Mouse (Mus musculus): ENCODE data around the gene Rasal2. TPM values are rescaled to one million over a fixed set of nuclear protein-coding genes. Genes with fewer than 3 reads are reported as not detected.

Rasal2 gene
- total and polyA plus RNA-seq, 3 experiments = 1.5 to 2.6 (median 1.7) TPM

- Histone ChIP-seq H3K4me2 (ENCODE audit: insufficient read depth, low read depth, poor library complexity, severe bottlenecking) (no peak overlapping the region), H3K27me3 (replicated peaks) (no peaks in the 10 kb centered on the region), H3K9ac (ENCODE audit: insufficient read depth, low read depth) (no peak overlapping the region), H3K4me3 (replicated peaks in 1 of 3; ENCODE audit: low read depth in 2 of 3, low read length in 2 of 3, poor library complexity in 1 of 3) (no peak overlapping the region), H3K9me3 (replicated peaks; ENCODE audit: low read length) (no peaks in the 10 kb centered on the region), H3K4me1 (ENCODE audit: control insufficient read depth in 1 of 2, insufficient read depth in 2 of 2) (peaks cover 0 to 3% of the 10 kb centered on the region in 2 experiments; a peak in 2 of 4 replicates), H3K27ac (ENCODE audit: insufficient read depth, low read depth) (no peak overlapping the region), H3K79me2 (replicated peaks; ENCODE audit: control insufficient read depth, extremely low read depth, insufficient read depth, poor library complexity, severe bottlenecking) (no peaks in the 10 kb centered on the region), H3K36me3 (replicated peaks in 1 of 2; ENCODE audit: control insufficient read depth in 1 of 2, insufficient read depth in 1 of 2, low read length in 1 of 2) (no peaks in the 10 kb centered on the region)
- TF ChIP-seq ZC3H11A (IDR thresholded peaks at IDR 0.05; ENCODE audit: low read depth, low read length) (no peak), CHD1 (IDR thresholded peaks at IDR 0.05; ENCODE audit: low read depth, low read length) (no peak), POLR2AphosphoS2 (IDR thresholded peaks at IDR 0.05; ENCODE audit: low read depth, low read length) (no peak), SMC3 (IDR thresholded peaks at IDR 0.05; ENCODE audit: low read depth, low read length) (no peak), MAX (IDR thresholded peaks at IDR 0.05; ENCODE audit: low read length) (no peak), UBTF (IDR thresholded peaks at IDR 0.05; ENCODE audit: low read depth, low read length) (no peak), MEF2A (IDR thresholded peaks at IDR 0.05; ENCODE audit: borderline replicate concordance, low read depth, low read length) (no peak), USF1 (IDR thresholded peaks at IDR 0.05; ENCODE audit: low read depth, low read length) (no peak), TCF12 (IDR thresholded peaks at IDR 0.05; ENCODE audit: low read depth, low read length) (no peak), CTCF (conservative IDR thresholded peaks at IDR 0.05 in 1 of 2, IDR thresholded peaks at IDR 0.05 in 1 of 2; ENCODE audit: low read depth in 2 of 2, low read length in 2 of 2) (no peak), CHD2 (IDR thresholded peaks at IDR 0.05; ENCODE audit: low read length) (no peak), KAT2A (IDR thresholded peaks at IDR 0.05; ENCODE audit: insufficient replicate concordance, low read length) (no peak), E2F4 (IDR thresholded peaks at IDR 0.05; ENCODE audit: insufficient replicate concordance, low read depth, low read length) (no peak), SIN3A (IDR thresholded peaks at IDR 0.05; ENCODE audit: low read length) (no peak), ELF1 (IDR thresholded peaks at IDR 0.05; ENCODE audit: low read depth, low read length) (no peak), HCFC1 (IDR thresholded peaks at IDR 0.05; ENCODE audit: low read depth, low read length) (no peak), ETS1 (conservative IDR thresholded peaks at IDR 0.05; ENCODE audit: low read depth, low read length) (no peak), IRF4 (IDR thresholded peaks at IDR 0.05; ENCODE audit: low read depth, low read length) (no peak)
- dilution Hi-C loops (cut with MboI; ENCODE audit: extremely low pct_ligation_motif_present, extremely low pct_unique_long_range_greater_than_20kb, low sequenced_read_pairs) = no loop called here
- in situ Hi-C loops (cut with MboI; ENCODE audit: low pct_ligation_motif_present, low pct_unique_long_range_greater_than_20kb, low sequenced_read_pairs) = no loop called here
- no peak for DNase-seq (ENCODE audit: extremely low read depth)
Measured at GRCm38 (mm10) chr1:157256562-157256961, 155.8 kb downstream of the Rasal2 start.

- no peak for DNase-seq (ENCODE audit: extremely low read depth)
- no peak overlapping the region for H3K9ac ChIP-seq (ENCODE audit: insufficient read depth, low read depth)
- H3K4me2 ChIP-seq (ENCODE audit: insufficient read depth, low read depth, poor library complexity, severe bottlenecking) = no peak overlapping the region
- peaks cover 0 to 3% of the 10 kb centered on the region in 2 experiments; a peak in 2 of 4 replicates for H3K4me1 ChIP-seq (ENCODE audit: control insufficient read depth in 1 of 2, insufficient read depth in 2 of 2)
- in situ Hi-C loops (cut with MboI; ENCODE audit: low pct_ligation_motif_present, low pct_unique_long_range_greater_than_20kb, low sequenced_read_pairs) (no loop called here), dilution Hi-C loops (cut with MboI; ENCODE audit: extremely low pct_ligation_motif_present, extremely low pct_unique_long_range_greater_than_20kb, low sequenced_read_pairs) (no loop called here)
- no peaks in the 10 kb centered on the region for H3K9me3 ChIP-seq (replicated peaks; ENCODE audit: low read length)
- no peaks in the 10 kb centered on the region for H3K36me3 ChIP-seq (replicated peaks in 1 of 2; ENCODE audit: control insufficient read depth in 1 of 2, insufficient read depth in 1 of 2, low read length in 1 of 2)
- no peaks in the 10 kb centered on the region for H3K79me2 ChIP-seq (replicated peaks; ENCODE audit: control insufficient read depth, extremely low read depth, insufficient read depth, poor library complexity, severe bottlenecking)
- H3K4me3 ChIP-seq (replicated peaks in 1 of 3; ENCODE audit: low read depth in 2 of 3, low read length in 2 of 3, poor library complexity in 1 of 3) = no peak overlapping the region
- no peaks in the 10 kb centered on the region for H3K27me3 ChIP-seq (replicated peaks)
- no peak for TF ChIP-seq MYC (IDR thresholded peaks at IDR 0.05; ENCODE audit: low read depth, low read length)
- no peak for TF ChIP-seq EP300 (IDR thresholded peaks at IDR 0.05; ENCODE audit: low read length)
- no peak for TF ChIP-seq ZNF384 (IDR thresholded peaks at IDR 0.05; ENCODE audit: low read depth, low read length)
- no peak for TF ChIP-seq USF2 (conservative IDR thresholded peaks at IDR 0.05; ENCODE audit: low read depth, low read length)
- TF ChIP-seq ETS1 (conservative IDR thresholded peaks at IDR 0.05; ENCODE audit: low read depth, low read length) = no peak
- no peak for TF ChIP-seq NELFE (IDR thresholded peaks at IDR 0.05; ENCODE audit: low read depth, low read length)
- no peak for TF ChIP-seq POLR2AphosphoS2 (IDR thresholded peaks at IDR 0.05; ENCODE audit: low read depth, low read length)
- TF ChIP-seq ELF1 (IDR thresholded peaks at IDR 0.05; ENCODE audit: low read depth, low read length) = no peak
- no peak for TF ChIP-seq USF1 (IDR thresholded peaks at IDR 0.05; ENCODE audit: low read depth, low read length)
- no peak for TF ChIP-seq RAD21 (IDR thresholded peaks at IDR 0.05; ENCODE audit: low read depth, low read length)
- no peak for TF ChIP-seq HCFC1 (IDR thresholded peaks at IDR 0.05; ENCODE audit: low read depth, low read length)
- no peak for TF ChIP-seq JUND (conservative IDR thresholded peaks at IDR 0.05; ENCODE audit: low read depth, low read length)
- TF ChIP-seq MAX (IDR thresholded peaks at IDR 0.05; ENCODE audit: low read length) = no peak
- TF ChIP-seq CHD1 (IDR thresholded peaks at IDR 0.05; ENCODE audit: low read depth, low read length) = no peak
- TF ChIP-seq SIN3A (IDR thresholded peaks at IDR 0.05; ENCODE audit: low read length) = no peak
- no peak for TF ChIP-seq IRF4 (IDR thresholded peaks at IDR 0.05; ENCODE audit: low read depth, low read length)
- TF ChIP-seq ZMIZ1 (IDR thresholded peaks at IDR 0.05; ENCODE audit: low read depth, low read length) = no peak
- TF ChIP-seq MAFK (IDR thresholded peaks at IDR 0.05; ENCODE audit: insufficient replicate concordance, low read length) = no peak
- no peak for TF ChIP-seq KAT2A (IDR thresholded peaks at IDR 0.05; ENCODE audit: insufficient replicate concordance, low read length)
- H3K27ac ChIP-seq (ENCODE audit: insufficient read depth, low read depth) = no peak overlapping the region
Measured at GRCm38 (mm10) chr1:157255776-157256175, 156.6 kb downstream of the Rasal2 start.

Data from CH12.LX (cell line).